Mouse (Mus musculus): ENCODE data around the gene Tktl1. TPM values are rescaled to one million over a fixed set of nuclear protein-coding genes. Genes with fewer than 3 reads are reported as not detected.

The Tktl1 gene
- polyA plus RNA-seq, 1 experiment from 2014 or later = not detected

- Histone ChIP-seq H3K27me3 (ENCODE audit: insufficient read depth, low read length) (no peaks in the 10 kb centered on the region), H3K36me3 (ENCODE audit: insufficient read depth, low read length) (peaks cover 46% of the 10 kb centered on the region), H3K9ac (ENCODE audit: low read depth, low read length) (no peak overlapping the region), H3K4me1 (replicated peaks; ENCODE audit: insufficient read depth, low read length) (no peaks in the 10 kb centered on the region), H3K4me2 (ENCODE audit: low read length) (no peak overlapping the region), H3K27ac (no peak overlapping the region), H3K4me3 (replicated peaks; ENCODE audit: low read depth, low read length) (no peak overlapping the region), H3K9me3 (replicated peaks; ENCODE audit: low read length) (no peaks in the 10 kb centered on the region)
- WGBS = 52% methylated on average over 1 of the region's 1 CpGs
- ATAC-seq (replicated peaks; ENCODE audit: low FRiP score, low read depth) (no peak), DNase-seq (ENCODE audit: low spot score) (no peak)
- TF ChIP-seq CTCF (IDR thresholded peaks at IDR 0.05; ENCODE audit: low read depth) = no peak
These were observed 53.0 kb downstream of the Tktl1 start for GRCm38 (mm10) chrX:74230038-74230437.

GRCm38 (mm10) chrX:74233196-74233595 lies 56.1 kb downstream of the Tktl1 start:
- Histone ChIP-seq H3K36me3 (ENCODE audit: insufficient read depth, low read length) (peaks cover 46% of the 10 kb centered on the region), H3K4me2 (ENCODE audit: low read length) (no peak overlapping the region), H3K27me3 (ENCODE audit: insufficient read depth, low read length) (no peaks in the 10 kb centered on the region), H3K9me3 (replicated peaks; ENCODE audit: low read length) (no peaks in the 10 kb centered on the region), H3K9ac (ENCODE audit: low read depth, low read length) (no peak overlapping the region), H3K4me1 (replicated peaks; ENCODE audit: insufficient read depth, low read length) (no peaks in the 10 kb centered on the region), H3K4me3 (replicated peaks; ENCODE audit: low read depth, low read length) (no peak overlapping the region), H3K27ac (no peak overlapping the region)
- TF ChIP-seq CTCF (IDR thresholded peaks at IDR 0.05; ENCODE audit: low read depth) = no peak
- WGBS = 91% methylated on average over 5 of the region's 5 CpGs
- ATAC-seq (replicated peaks; ENCODE audit: low FRiP score, low read depth) (no peak), DNase-seq (ENCODE audit: low spot score) (no peak)

- DNase-seq (ENCODE audit: low spot score) (no peak), ATAC-seq (replicated peaks; ENCODE audit: low FRiP score, low read depth) (no peak)
- H3K27me3 ChIP-seq (ENCODE audit: insufficient read depth, low read length) = no peaks in the 10 kb centered on the region
- no peak overlapping the region for H3K27ac ChIP-seq
- H3K4me2 ChIP-seq (ENCODE audit: low read length) = no peak overlapping the region
- H3K4me3 ChIP-seq (replicated peaks; ENCODE audit: low read depth, low read length) = no peak overlapping the region
- 82% methylated on average over 4 of the region's 4 CpGs for WGBS
- H3K9ac ChIP-seq (ENCODE audit: low read depth, low read length) = no peak overlapping the region
- no peak for TF ChIP-seq CTCF (IDR thresholded peaks at IDR 0.05; ENCODE audit: low read depth)
- peaks cover 35% of the 10 kb centered on the region for H3K36me3 ChIP-seq (ENCODE audit: insufficient read depth, low read length)
- H3K9me3 ChIP-seq (replicated peaks; ENCODE audit: low read length) = no peaks in the 10 kb centered on the region
- no peaks in the 10 kb centered on the region for H3K4me1 ChIP-seq (replicated peaks; ENCODE audit: insufficient read depth, low read length)
These were observed 63.3 kb downstream of the Tktl1 start for GRCm38 (mm10) chrX:74240332-74240731.

GRCm38 (mm10) chrX:74243396-74243795 lies 66.3 kb downstream of the Tktl1 start:
- H3K9ac ChIP-seq (ENCODE audit: low read depth, low read length) = no peak overlapping the region

GRCm38 (mm10) chrX:74243807-74244206 lies 66.7 kb downstream of the Tktl1 start:
- TF ChIP-seq CTCF (IDR thresholded peaks at IDR 0.05; ENCODE audit: low read depth) = no peak
- H3K9me3 ChIP-seq (replicated peaks; ENCODE audit: low read length) = no peaks in the 10 kb centered on the region
- 56% methylated on average over 3 of the region's 3 CpGs for WGBS
- peak overlapping the region; percentile 58 for H3K4me2 ChIP-seq (ENCODE audit: low read length)
- no peak overlapping the region; the same call in 1 of the 2 replicates for H3K9ac ChIP-seq (ENCODE audit: low read depth, low read length)
- no peak for ATAC-seq (replicated peaks; ENCODE audit: low FRiP score, low read depth)
- peak overlapping the region; percentile 46 for H3K4me3 ChIP-seq (replicated peaks; ENCODE audit: low read depth, low read length)
- H3K27ac ChIP-seq = peak overlapping the region; percentile 25; the same call in 1 of the 2 replicates
- DNase-seq (ENCODE audit: low spot score) = no peak
- H3K27me3 ChIP-seq (ENCODE audit: insufficient read depth, low read length) = no peaks in the 10 kb centered on the region
- H3K36me3 ChIP-seq (ENCODE audit: insufficient read depth, low read length) = peaks cover 26% of the 10 kb centered on the region
- H3K4me1 ChIP-seq (replicated peaks; ENCODE audit: insufficient read depth, low read length) = no peaks in the 10 kb centered on the region

More at GRCm38 (mm10) chrX:74243396-74243795, 66.3 kb downstream of the Tktl1 start:
- peak overlapping the region; percentile 46 for H3K4me3 ChIP-seq (replicated peaks; ENCODE audit: low read depth, low read length)
- H3K27ac ChIP-seq = peak overlapping the region; percentile 25; the same call in 1 of the 2 replicates
- peak overlapping the region; percentile 58 for H3K4me2 ChIP-seq (ENCODE audit: low read length)
- no peaks in the 10 kb centered on the region for H3K9me3 ChIP-seq (replicated peaks; ENCODE audit: low read length)
- WGBS = 71% methylated on average over 2 of the region's 2 CpGs
- no peak for TF ChIP-seq CTCF (IDR thresholded peaks at IDR 0.05; ENCODE audit: low read depth)
- no peaks in the 10 kb centered on the region for H3K27me3 ChIP-seq (ENCODE audit: insufficient read depth, low read length)
- no peak for DNase-seq (ENCODE audit: low spot score)
- no peaks in the 10 kb centered on the region for H3K4me1 ChIP-seq (replicated peaks; ENCODE audit: insufficient read depth, low read length)
- H3K36me3 ChIP-seq (ENCODE audit: insufficient read depth, low read length) = peaks cover 26% of the 10 kb centered on the region
- no peak for ATAC-seq (replicated peaks; ENCODE audit: low FRiP score, low read depth)

GRCm38 (mm10) chrX:74244614-74245083 lies 67.6 kb downstream of the Tktl1 start:
- no peaks in the 10 kb centered on the region for H3K9me3 ChIP-seq (replicated peaks; ENCODE audit: low read length)
- H3K9ac ChIP-seq (ENCODE audit: low read depth, low read length) = no peak overlapping the region; the same call in 1 of the 2 replicates
- 35% methylated on average over 3 of the region's 3 CpGs for WGBS

GRCm38 (mm10) chrX:74245107-74245506 lies 68.0 kb downstream of the Tktl1 start:
- no peak for ATAC-seq (replicated peaks; ENCODE audit: low FRiP score, low read depth)
- H3K4me2 ChIP-seq (ENCODE audit: low read length) = peak overlapping the region; percentile 58
- DNase-seq (ENCODE audit: low spot score) = no peak
- H3K4me1 ChIP-seq (replicated peaks; ENCODE audit: insufficient read depth, low read length) = no peaks in the 10 kb centered on the region
- no peaks in the 10 kb centered on the region for H3K9me3 ChIP-seq (replicated peaks; ENCODE audit: low read length)
- 33% methylated on average over 1 of the region's 1 CpGs for WGBS
- H3K4me3 ChIP-seq (replicated peaks; ENCODE audit: low read depth, low read length) = peak overlapping the region; percentile 46
- H3K36me3 ChIP-seq (ENCODE audit: insufficient read depth, low read length) = peaks cover 16% of the 10 kb centered on the region
- TF ChIP-seq CTCF (IDR thresholded peaks at IDR 0.05; ENCODE audit: low read depth) = no peak
- peak overlapping the region; percentile 85 for H3K27ac ChIP-seq
- peak overlapping the region; percentile 65; the same call in 1 of the 2 replicates for H3K9ac ChIP-seq (ENCODE audit: low read depth, low read length)
- no peaks in the 10 kb centered on the region for H3K27me3 ChIP-seq (ENCODE audit: insufficient read depth, low read length)

More at GRCm38 (mm10) chrX:74244614-74245083, 67.6 kb downstream of the Tktl1 start:
- Histone ChIP-seq H3K27me3 (ENCODE audit: insufficient read depth, low read length) (no peaks in the 10 kb centered on the region), H3K36me3 (ENCODE audit: insufficient read depth, low read length) (peaks cover 21% of the 10 kb centered on the region), H3K4me3 (replicated peaks; ENCODE audit: low read depth, low read length) (peak overlapping the region; percentile 46), H3K27ac (peak overlapping the region; percentile 85), H3K4me2 (ENCODE audit: low read length) (peak overlapping the region; percentile 58), H3K4me1 (replicated peaks; ENCODE audit: insufficient read depth, low read length) (no peaks in the 10 kb centered on the region)
- ATAC-seq (replicated peaks; ENCODE audit: low FRiP score, low read depth) (peak; percentile 14; the same call in 1 of the 2 replicates), DNase-seq (ENCODE audit: low spot score) (peak; percentile 90)
- TF ChIP-seq CTCF (IDR thresholded peaks at IDR 0.05; ENCODE audit: low read depth) = no peak
